Mouse (Mus musculus) intestine, postnatal 0 days (tissue): ENCODE data around the gene Yrdc. TPM values are rescaled to one million over a fixed set of nuclear protein-coding genes. Genes with fewer than 3 reads are reported as not detected.

Experiments
- ATAC-seq: fragments of 200-750 bp; cut with Nextera tagmentation; 2 replicates; pipeline ENCODE4 v1.8.0; 2017; ENCODE audit warnings: mild to moderate bottlenecking, moderate TSS enrichment, moderate library complexity
- H3K27ac ChIP-seq: fragments of 300-500 bp; sonication (generic); 2 replicates; pipeline ENCODE4 v1.5.1; 2014; ENCODE audit warnings: mild to moderate bottlenecking, low read depth, low read length, moderate library complexity
- H3K27me3 ChIP-seq: fragments of 300-500 bp; sonication (generic); replicated peaks from 2 replicates; pipeline ENCODE4 v1.6.1; 2014; ENCODE audit warnings: low read length, mixed read lengths; ENCODE audit not compliant: control insufficient read depth, insufficient read depth
- H3K36me3 ChIP-seq: fragments of 300-500 bp; sonication (generic); 2 replicates; pipeline ENCODE4 v1.6.1; 2014; ENCODE audit warnings: mild to moderate bottlenecking, moderate library complexity; ENCODE audit not compliant: control insufficient read depth, insufficient read depth
- H3K4me1 ChIP-seq: fragments of 300-500 bp; sonication (generic); replicated peaks from 2 replicates; pipeline ENCODE4 v1.6.1; 2014; ENCODE audit warnings: antibody characterized with exemption, low read length, mixed read lengths; ENCODE audit not compliant: control insufficient read depth, insufficient read depth
- H3K4me2 ChIP-seq: fragments of 300-500 bp; sonication (generic); replicated peaks from 2 replicates; pipeline ENCODE4 v1.6.1; 2014; ENCODE audit warnings: low read depth, mild to moderate bottlenecking, moderate library complexity
- H3K4me3 ChIP-seq: fragments of 300-500 bp; sonication (generic); 2 replicates; pipeline ENCODE4 v1.5.1; 2014; ENCODE audit warnings: low read depth, low read length
- H3K9ac ChIP-seq: fragments of 300-500 bp; sonication (generic); 2 replicates; pipeline ENCODE4 v1.6.1; 2014; ENCODE audit warnings: mild to moderate bottlenecking, low read depth, low read length
- H3K9me3 ChIP-seq: fragments of 300-500 bp; sonication (generic); 2 replicates; pipeline ENCODE4 v1.6.1; 2016; ENCODE audit warnings: mixed run types; ENCODE audit not compliant: control insufficient read depth
- CTCF ChIP-seq: sonication (generic); IDR thresholded peaks from 2 replicates; pipeline ENCODE4 v1.5.1; 2016; ENCODE audit warnings: low read depth, mild to moderate bottlenecking, control low read depth, antibody characterized with exemption, moderate library complexity
- WGBS: fragments of 180-500 bp; shearing (Covaris S2); extraction: QIAGEN DNeasy Blood & Tissue Kit; methylation state at CpG from one replicate; pipeline ENCODE4 v1.1.7; 2014; 5-methylcytosine and 5-hydroxymethylcytosine counted together
- polyA plus RNA-seq: library from polyadenylated mRNA; unstranded; fragments of >200 nt; fragmentation: Nextera tagmentation; extraction: Ambion mirVana; gene quantifications from 2 replicates; pipeline ENCODE4 v1.2.1, GENCODE M21; 2015

The Yrdc gene
- polyA plus RNA-seq, 1 experiment from 2014 or later = 19.9 TPM

DNA sequence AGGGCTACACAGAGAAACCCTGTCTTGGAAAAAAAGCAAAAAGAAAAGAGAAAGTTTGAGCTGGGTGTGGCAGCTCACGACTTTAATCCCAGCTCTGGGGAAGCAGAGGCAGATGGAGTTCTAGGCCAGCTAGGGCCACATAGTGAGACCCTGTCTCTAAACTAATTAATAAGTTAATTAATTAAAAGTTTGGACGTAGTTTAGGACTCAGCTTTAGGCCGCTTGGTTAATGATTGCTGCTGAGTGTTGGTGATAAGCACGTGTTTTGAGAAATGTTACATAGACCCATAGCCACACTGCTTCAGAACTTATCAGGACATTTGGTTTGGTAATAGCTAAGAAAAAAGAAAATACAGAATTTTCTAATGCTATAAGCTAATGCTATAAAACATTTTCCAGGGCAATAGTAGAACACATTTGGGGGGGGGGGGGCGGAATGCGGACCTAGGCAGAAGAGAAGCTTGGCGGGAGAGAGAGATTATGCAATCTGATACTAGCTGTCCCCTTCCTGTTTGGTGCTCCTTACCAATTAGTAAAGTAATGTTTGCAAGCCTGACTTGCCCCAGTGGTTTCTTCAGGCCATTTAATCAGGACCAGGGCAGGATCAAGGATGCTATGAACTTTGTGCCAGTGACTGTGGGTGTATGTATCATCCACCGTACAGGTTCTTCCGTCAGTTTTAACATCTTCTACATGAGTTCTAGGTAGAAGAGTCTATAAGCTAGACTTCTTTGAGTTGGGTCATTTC, 41.2 kb upstream of the Yrdc start:
- WGBS = 66% methylated on average over 9 of the region's 9 CpGs
- Histone ChIP-seq H3K4me2 (no peak overlapping the region), H3K9me3 (no peaks in the 10 kb centered on the region), H3K27me3 (no peaks in the 10 kb centered on the region), H3K36me3 (peaks cover 44% of the 10 kb centered on the region), H3K9ac (no peak overlapping the region), H3K27ac (no peak overlapping the region), H3K4me3 (no peak overlapping the region), H3K4me1 (no peaks in the 10 kb centered on the region)
- no peak for TF ChIP-seq CTCF
- no peak for ATAC-seq

DNA sequence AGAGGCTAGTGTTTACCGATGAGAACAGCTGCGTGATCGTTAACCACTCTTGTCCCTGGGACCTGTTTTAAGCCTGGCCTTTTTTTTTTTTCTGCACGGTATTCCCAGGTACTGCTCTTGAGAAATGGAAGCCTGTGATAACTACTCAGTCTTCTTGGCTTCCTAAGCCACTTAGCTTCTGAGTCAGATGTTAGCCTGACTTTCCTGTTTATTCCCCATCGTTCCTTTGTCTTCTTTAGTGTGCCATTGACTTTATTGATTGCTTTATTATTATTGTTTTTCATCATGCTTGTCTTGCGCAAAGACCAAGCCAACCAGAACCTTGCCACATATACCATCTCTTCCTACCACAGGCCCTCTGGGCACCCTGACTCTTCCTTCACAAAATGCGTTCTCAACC, 40.4 kb upstream of the Yrdc start:
- TF ChIP-seq CTCF = no peak
- H3K9ac ChIP-seq = no peak overlapping the region
- H3K4me1 ChIP-seq = no peaks in the 10 kb centered on the region
- no peak overlapping the region for H3K27ac ChIP-seq
- no peak overlapping the region for H3K4me3 ChIP-seq
- H3K27me3 ChIP-seq = no peaks in the 10 kb centered on the region
- no peak overlapping the region for H3K4me2 ChIP-seq
- ATAC-seq = no peak
- H3K9me3 ChIP-seq = no peaks in the 10 kb centered on the region
- WGBS = 79% methylated on average over 7 of the region's 7 CpGs
- H3K36me3 ChIP-seq = peaks cover 41% of the 10 kb centered on the region

DNA sequence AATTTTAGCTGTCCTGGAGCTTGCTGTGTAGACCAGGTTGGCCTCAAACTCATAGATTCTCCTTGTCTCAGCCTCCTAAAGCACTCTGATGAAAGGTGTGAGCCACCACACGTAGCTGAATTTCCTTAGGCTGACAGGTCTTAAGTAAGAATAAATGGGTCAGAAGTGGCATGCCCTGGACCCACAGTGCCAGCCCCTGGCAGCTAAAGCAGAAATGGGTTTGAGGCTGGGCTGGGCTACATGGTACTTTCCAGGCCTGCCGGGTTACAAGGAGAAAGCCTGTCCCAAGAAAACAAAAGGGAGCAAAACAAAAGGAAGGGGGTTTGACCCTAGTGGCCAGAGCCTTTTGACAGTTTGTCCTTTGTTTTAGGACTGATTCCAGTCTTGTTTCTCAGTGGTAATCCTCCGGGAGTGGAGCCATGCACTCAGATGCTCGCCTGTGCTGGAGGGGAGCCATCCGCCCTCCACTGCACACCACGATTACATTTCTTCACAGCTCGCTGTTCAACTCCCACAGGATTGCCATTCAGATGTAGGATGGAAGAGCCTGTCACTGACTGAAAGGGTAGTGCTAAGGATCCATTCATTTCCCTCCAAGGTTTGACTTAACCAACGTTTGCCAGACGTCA, 39.0 kb upstream of the Yrdc start:
- H3K27me3 ChIP-seq = no peaks in the 10 kb centered on the region
- no peak for TF ChIP-seq CTCF
- no peak for ATAC-seq

DNA sequence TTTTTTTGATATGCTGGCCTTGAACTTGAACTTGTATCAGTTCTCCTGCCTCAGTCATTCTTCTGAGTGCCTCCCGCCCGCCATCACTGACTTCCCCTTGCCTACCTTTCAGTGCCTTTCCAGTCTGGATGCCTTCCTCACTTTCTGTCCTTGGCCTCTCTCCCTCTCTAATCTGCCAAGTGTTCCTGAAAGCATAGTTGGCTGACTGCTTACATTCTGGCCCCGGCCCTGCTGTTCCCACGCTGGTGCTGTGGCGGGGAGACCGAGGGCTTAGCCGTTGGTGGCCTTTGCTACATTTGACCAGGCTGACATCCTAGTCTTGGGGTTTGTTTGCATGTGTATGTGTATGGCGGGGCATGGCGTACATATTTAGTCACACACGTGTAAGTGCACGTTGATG, 34.6 kb upstream of the Yrdc start:
- WGBS = 94% methylated on average over 11 of the region's 11 CpGs
- Histone ChIP-seq H3K27ac (no peak overlapping the region), H3K36me3 (peaks cover 26% of the 10 kb centered on the region), H3K4me1 (0 out of 2 replicates have a peak, but pooled peaks cover 4% of the 10 kb centered on the region), H3K9me3 (no peaks in the 10 kb centered on the region), H3K4me3 (no peak overlapping the region), H3K27me3 (no peaks in the 10 kb centered on the region), H3K4me2 (no peak overlapping the region), H3K9ac (no peak overlapping the region)
- no peak for TF ChIP-seq CTCF
- no peak for ATAC-seq

More for the DNA sequence above, 39.0 kb upstream of the Yrdc start:
- peak overlapping the region; percentile 17; the same call in 1 of the 2 replicates for H3K9ac ChIP-seq
- no peaks in the 10 kb centered on the region for H3K9me3 ChIP-seq
- no peaks in the 10 kb centered on the region for H3K4me1 ChIP-seq
- no peak overlapping the region for H3K27ac ChIP-seq
- peaks cover 27% of the 10 kb centered on the region; the same call in 1 of the 2 replicates for H3K36me3 ChIP-seq
- 74% methylated on average over 9 of the region's 9 CpGs for WGBS
- H3K4me3 ChIP-seq = no peak overlapping the region
- no peak overlapping the region for H3K4me2 ChIP-seq

DNA sequence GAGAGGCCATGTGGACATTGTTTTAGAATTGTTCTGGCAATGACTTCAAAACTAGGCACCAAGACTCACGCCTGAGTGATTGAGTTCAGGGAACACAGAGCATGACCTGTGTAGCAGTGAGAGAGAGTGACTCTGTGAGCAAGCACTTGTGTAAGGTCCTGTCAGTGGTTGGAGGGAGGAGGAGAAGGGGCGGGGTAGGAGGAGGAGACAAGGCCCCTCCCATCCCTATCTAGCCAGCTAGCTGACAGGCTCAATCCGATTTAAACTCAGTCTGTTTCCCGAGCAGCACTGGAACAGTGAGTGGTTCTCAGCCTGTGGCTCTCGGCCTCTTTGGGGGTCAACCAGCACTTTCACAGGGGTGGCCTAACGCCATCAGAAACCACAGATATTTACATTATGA, 32.7 kb upstream of the Yrdc start:
- peak; percentile 93 for ATAC-seq
- peaks cover 34% of the 10 kb centered on the region for H3K36me3 ChIP-seq

DNA sequence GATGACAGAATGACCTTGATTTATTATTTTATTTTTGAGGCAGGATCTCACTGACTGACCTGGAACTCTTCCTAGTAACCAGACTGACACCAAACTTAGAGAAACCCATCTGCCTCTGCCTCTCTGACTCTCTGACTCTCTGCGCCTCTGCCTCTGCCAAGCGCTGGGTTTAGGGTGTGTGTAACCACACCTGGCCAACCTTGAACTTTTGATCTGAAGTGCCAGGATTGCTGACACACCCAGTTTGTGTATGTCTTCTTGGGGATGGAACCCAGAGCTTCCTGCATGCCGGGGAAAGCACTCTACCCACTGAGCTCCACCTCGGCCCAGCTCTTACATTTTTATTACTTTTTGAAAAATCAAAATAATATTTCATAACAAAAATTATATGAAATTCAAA, 31.6 kb upstream of the Yrdc start:
- Histone ChIP-seq H3K4me1 (0 out of 2 replicates have a peak, but pooled peaks cover 4% of the 10 kb centered on the region), H3K4me3 (no peak overlapping the region), H3K9ac (no peak overlapping the region), H3K27ac (0 out of 2 replicates have a peak overlapping the region, but pooled peaks have one; percentile 5), H3K4me2 (no peak overlapping the region; the same call in 1 of the 2 replicates), H3K9me3 (no peaks in the 10 kb centered on the region), H3K27me3 (no peaks in the 10 kb centered on the region), H3K36me3 (peaks cover 40% of the 10 kb centered on the region)
- peak; percentile 71 for ATAC-seq
- WGBS = 45% methylated on average over 4 of the region's 4 CpGs
- no peak for TF ChIP-seq CTCF

More for the DNA sequence above, 32.7 kb upstream of the Yrdc start:
- Histone ChIP-seq H3K9ac (no peak overlapping the region), H3K27me3 (no peaks in the 10 kb centered on the region), H3K4me2 (no peak overlapping the region), H3K27ac (0 out of 2 replicates have a peak overlapping the region, but pooled peaks have one; percentile 5), H3K9me3 (no peaks in the 10 kb centered on the region), H3K4me1 (0 out of 2 replicates have a peak, but pooled peaks cover 4% of the 10 kb centered on the region), H3K4me3 (no peak overlapping the region)
- TF ChIP-seq CTCF = no peak
- WGBS = 14% methylated on average over 6 of the region's 6 CpGs
